Mouse (Mus musculus) CD4-positive, CD25-positive, alpha-beta regulatory T cell, adult 4 months (primary cell): ENCODE results near the gene Pno1. TPM values are rescaled to one million over a fixed set of nuclear protein-coding genes. Genes with fewer than 3 reads are reported as not detected.
A peak's percentile ranks its signal among the peaks of the same experiment; 100 is the strongest.

Experiments used
- ATAC-seq: one replicate; pipeline ENCODE4 v1.8.0; 2017
- polyA plus RNA-seq, 2 experiments: library from polyadenylated mRNA; unstranded; fragments of 100-300 nt; shearing (Covaris generic); gene quantifications; one replicate each; pipeline ENCODE4 v1.2.1; 2017

The Pno1 gene
- polyA plus RNA-seq, 2 experiments from 2014 or later: 24.1 to 28.6 TPM

- peak; percentile 65 for ATAC-seq
Measured at GRCm38 (mm10) chr11:17176638-17177037, 34.7 kb downstream of the Pno1 start.

DNA sequence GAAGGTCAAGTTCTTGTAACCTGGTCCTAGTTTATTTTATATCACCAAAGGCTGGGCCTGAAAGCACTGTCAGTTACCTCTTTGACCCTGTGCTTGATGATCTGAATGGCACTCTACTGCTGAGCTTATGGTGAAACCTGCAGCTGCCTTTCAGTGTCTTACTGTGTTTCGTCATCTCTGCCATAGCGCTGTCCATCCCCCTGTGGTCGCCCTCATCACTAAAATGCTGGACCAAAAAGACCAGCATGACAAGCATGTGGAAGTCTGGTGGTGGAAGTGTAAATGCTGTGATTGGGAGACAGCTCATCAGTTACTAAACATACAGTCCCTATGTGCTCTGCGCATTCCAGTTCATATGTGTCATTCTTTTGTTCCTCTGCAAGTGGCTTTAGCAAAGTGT, 39.1 kb downstream of the Pno1 start:
- ATAC-seq: no peak

DNA sequence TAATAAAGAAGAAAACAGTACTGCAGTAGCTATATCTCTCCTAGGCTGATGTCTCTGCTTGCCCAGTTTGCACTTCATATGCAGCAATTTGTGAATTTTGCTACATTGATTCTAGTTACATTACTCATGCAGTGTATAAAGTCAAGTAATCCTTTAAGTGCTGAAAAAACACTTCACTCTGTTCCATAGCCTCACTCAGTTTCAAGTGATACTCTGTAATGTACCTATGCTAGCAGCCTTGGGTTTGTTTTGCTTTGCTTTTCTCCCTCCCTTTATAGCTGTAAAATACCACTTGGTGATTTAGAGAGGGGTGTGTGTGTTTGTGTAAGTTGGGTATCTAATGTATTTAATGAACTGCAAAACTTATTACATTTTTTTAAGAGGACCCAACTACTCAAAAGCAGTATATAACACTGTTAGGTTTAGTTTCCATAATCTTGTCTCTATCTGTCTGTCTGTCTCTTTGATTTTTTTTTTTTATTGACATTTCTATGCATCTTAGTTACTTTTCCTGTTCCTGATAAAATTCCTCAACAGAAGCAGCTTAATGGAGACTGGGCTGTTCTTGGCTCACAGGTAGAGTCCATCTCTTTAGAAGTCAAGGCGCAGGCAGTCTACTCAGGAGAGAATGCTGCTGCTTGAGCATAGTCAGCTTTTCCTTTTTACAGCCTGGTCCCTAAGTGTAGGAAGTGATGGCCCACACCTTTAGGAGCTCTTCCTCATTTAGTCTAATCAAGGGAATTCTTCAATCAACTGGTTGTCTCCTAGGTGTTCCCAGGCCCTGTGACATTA, 40.2 kb downstream of the Pno1 start:
- no peak for ATAC-seq

DNA sequence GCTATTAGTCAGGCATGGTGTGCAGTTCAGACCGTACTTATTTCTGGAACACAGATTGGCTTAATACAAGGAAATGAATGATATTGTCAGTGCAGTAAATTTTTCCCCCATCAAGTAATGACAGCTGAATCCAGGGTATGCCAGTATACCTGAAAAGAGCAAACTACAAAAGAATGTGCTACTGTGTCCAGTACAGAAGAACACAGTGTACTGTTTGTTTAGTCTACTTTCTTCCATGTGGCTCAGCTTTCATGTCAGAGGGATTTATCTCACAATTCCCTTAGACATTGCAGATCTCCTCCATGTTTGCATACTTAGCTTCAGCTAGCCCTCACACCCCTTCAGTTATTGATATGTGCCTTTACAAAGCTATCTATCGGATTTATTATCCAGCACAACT, 42.1 kb downstream of the Pno1 start:
- ATAC-seq: no peak

DNA sequence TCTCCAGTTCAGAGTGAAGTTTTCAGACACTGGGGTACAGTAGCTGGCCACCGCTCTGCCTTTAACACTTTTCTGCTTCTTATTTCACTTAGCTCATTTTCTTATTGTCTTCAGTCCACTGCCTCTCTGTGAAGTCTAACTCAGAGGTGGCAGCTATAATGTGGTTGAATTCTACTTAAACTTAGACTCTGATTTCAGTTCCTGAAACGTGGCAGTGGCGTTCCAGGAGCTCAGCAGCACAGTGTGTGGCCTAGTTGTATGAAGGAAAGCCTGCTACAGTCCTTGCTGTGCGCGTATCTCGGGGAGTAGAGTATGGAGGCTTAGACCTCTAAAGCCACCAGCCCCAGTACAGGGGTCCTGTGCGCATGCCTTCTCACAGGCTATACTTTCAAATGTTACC, 44.7 kb downstream of the Pno1 start:
- no peak for ATAC-seq

- ATAC-seq: no peak
Measured at GRCm38 (mm10) chr11:17163956-17164355, 47.4 kb downstream of the Pno1 start.

DNA sequence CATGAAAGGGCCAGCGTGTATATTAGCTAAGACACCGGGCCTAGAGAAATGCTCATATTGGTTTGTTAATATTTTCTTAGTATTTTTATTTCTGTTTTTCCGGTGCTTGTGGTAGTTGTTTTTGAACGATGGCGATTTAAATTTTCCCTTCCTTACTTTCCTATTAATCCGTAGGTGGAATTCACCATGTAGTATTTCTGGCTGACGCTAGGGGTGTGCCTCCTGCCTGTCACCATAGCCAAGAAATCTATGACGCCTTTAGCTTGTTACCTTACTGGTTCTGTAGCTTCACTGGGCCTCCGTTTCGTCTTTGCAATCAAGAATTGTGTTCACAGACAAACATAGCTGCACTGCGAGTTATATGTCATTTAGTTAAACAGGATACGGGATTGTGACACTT, 51.1 kb downstream of the Pno1 start:
- peak; percentile 70 for ATAC-seq

DNA sequence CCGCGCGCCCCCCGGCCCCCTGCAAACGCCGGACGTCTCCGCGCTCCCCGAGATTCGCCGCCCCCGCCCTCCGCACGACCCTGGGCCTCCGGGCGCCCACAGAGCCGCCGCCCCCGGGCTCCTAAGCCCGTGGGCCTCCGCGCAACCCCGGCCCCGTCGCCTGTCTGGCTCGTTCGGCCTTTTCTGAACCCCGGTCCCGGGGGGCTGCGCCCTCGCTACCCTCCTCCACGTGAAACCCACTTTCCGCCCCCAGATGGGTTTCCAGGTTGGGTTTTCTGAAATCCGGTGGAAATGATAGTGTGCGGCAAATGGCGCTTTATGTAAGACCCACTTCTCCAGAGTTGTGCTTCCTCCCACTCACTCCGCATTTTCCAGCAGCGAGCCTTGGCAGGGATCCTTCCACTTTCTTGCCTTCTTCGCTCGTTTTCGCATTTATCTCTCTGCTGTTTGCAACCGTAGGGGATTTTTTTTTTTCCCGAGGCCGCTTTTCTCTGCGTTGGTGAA, 51.6 kb downstream of the Pno1 start:
- ATAC-seq: peak; percentile 14

- peak; percentile 84 for ATAC-seq
Measured at GRCm38 (mm10) chr11:17158858-17159737, 52.3 kb downstream of the Pno1 start, which contains the start of gene Ppp3r1. Gene Ppp3r1, plus strand, starts transcription at chr11:17159263.

Other genes starting within 250 kb of the Pno1 start
- 1 to 10 TPM; 5.3 to 7.4 TPM for gene Cnrip1, start 160.0 kb downstream of the Pno1 start, polyA plus RNA-seq
- gene Plek, start 159.2 kb downstream of the Pno1 start, polyA plus RNA-seq: 1 to 10 TPM; 3.9 to 6.3 TPM
- 10 to 100 TPM; 13.9 to 18.9 TPM for gene Ppp3r1, start 52.3 kb downstream of the Pno1 start, polyA plus RNA-seq
- 10 to 100 TPM; 24.7 to 29.2 TPM for gene Wdr92, start 29.5 kb downstream of the Pno1 start, polyA plus RNA-seq
- gene C1d, start 46.0 kb upstream of the Pno1 start, polyA plus RNA-seq: 10 to 100 TPM; 82.5 to 91.2 TPM